Mouse (Mus musculus): ENCODE measurements around the gene Armc9. TPM values are rescaled to one million over a fixed set of nuclear protein-coding genes. Genes with fewer than 3 reads are reported as not detected.

The Armc9 gene
- total and polyA plus RNA-seq, 2 experiments from 2014 or later, result 1.5 to 5.1 TPM

- Histone ChIP-seq H3K4me2 (ENCODE audit: low read depth, low read length) (no peak overlapping the region), H3K4me3 (ENCODE audit: low read depth, low read length) (no peak overlapping the region), H3K4me1 (ENCODE audit: control insufficient read depth, insufficient read depth) (no peaks in the 10 kb centered on the region), H3K27ac (ENCODE audit: low read depth) (no peak overlapping the region), H3K9me3 (replicated peaks; ENCODE audit: control insufficient read depth, low read length) (no peaks in the 10 kb centered on the region), H3K36me3 (replicated peaks; ENCODE audit: control insufficient read depth, insufficient read depth, low read length) (no peaks in the 10 kb centered on the region), H3K9ac (replicated peaks; ENCODE audit: low read depth, low read length) (no peak overlapping the region), H3K27me3 (ENCODE audit: control insufficient read depth, insufficient read depth, low read length) (no peaks in the 10 kb centered on the region)
- DNase-seq (ENCODE audit: low spot score) (no peak), ATAC-seq (ENCODE audit: insufficient read depth, low read depth) (no peak)
- TF ChIP-seq CTCF (IDR thresholded peaks at IDR 0.05; ENCODE audit: low read depth) (no peak), EP300 (IDR thresholded peaks at IDR 0.05; ENCODE audit: low read depth) (no peak)
- 72% methylated on average over 3 of the region's 3 CpGs for WGBS
Measured at GRCm38 (mm10) chr1:86312269-86312668, 157.7 kb downstream of the Armc9 start.

GRCm38 (mm10) chr1:86313096-86313771 is 158.7 kb downstream of the Armc9 start:
- Histone ChIP-seq H3K4me2 (ENCODE audit: low read depth, low read length) (no peak overlapping the region), H3K27ac (ENCODE audit: low read depth) (no peak overlapping the region), H3K9me3 (replicated peaks; ENCODE audit: control insufficient read depth, low read length) (no peaks in the 10 kb centered on the region), H3K4me1 (ENCODE audit: control insufficient read depth, insufficient read depth) (no peaks in the 10 kb centered on the region), H3K27me3 (ENCODE audit: control insufficient read depth, insufficient read depth, low read length) (no peaks in the 10 kb centered on the region), H3K4me3 (ENCODE audit: low read depth, low read length) (no peak overlapping the region), H3K9ac (replicated peaks; ENCODE audit: low read depth, low read length) (no peak overlapping the region), H3K36me3 (replicated peaks; ENCODE audit: control insufficient read depth, insufficient read depth, low read length) (no peaks in the 10 kb centered on the region)
- ATAC-seq (ENCODE audit: insufficient read depth, low read depth) (no peak), DNase-seq (ENCODE audit: low spot score) (no peak)
- no peak for TF ChIP-seq CTCF (IDR thresholded peaks at IDR 0.05; ENCODE audit: low read depth)
- no peak for TF ChIP-seq EP300 (IDR thresholded peaks at IDR 0.05; ENCODE audit: low read depth)
- WGBS, result 49% methylated on average over 16 of the region's 16 CpGs

- H3K4me1 ChIP-seq (ENCODE audit: control insufficient read depth, insufficient read depth), result no peaks in the 10 kb centered on the region
- H3K27ac ChIP-seq (ENCODE audit: low read depth), result no peak overlapping the region
- ATAC-seq (ENCODE audit: insufficient read depth, low read depth), result no peak
- H3K9ac ChIP-seq (replicated peaks; ENCODE audit: low read depth, low read length), result no peak overlapping the region
- H3K4me3 ChIP-seq (ENCODE audit: low read depth, low read length), result no peak overlapping the region
- DNase-seq (ENCODE audit: low spot score), result no peak
- no peak overlapping the region for H3K4me2 ChIP-seq (ENCODE audit: low read depth, low read length)
- no peaks in the 10 kb centered on the region for H3K9me3 ChIP-seq (replicated peaks; ENCODE audit: control insufficient read depth, low read length)
- H3K36me3 ChIP-seq (replicated peaks; ENCODE audit: control insufficient read depth, insufficient read depth, low read length), result no peaks in the 10 kb centered on the region
- TF ChIP-seq CTCF (IDR thresholded peaks at IDR 0.05; ENCODE audit: low read depth) (0 out of 2 replicates have a peak, but pooled peaks have one; percentile 17), EP300 (IDR thresholded peaks at IDR 0.05; ENCODE audit: low read depth) (no peak)
- 27% methylated on average over 15 of the region's 15 CpGs for WGBS
- H3K27me3 ChIP-seq (ENCODE audit: control insufficient read depth, insufficient read depth, low read length), result no peaks in the 10 kb centered on the region
Measured at GRCm38 (mm10) chr1:86313772-86314125, 159.2 kb downstream of the Armc9 start.

DNA sequence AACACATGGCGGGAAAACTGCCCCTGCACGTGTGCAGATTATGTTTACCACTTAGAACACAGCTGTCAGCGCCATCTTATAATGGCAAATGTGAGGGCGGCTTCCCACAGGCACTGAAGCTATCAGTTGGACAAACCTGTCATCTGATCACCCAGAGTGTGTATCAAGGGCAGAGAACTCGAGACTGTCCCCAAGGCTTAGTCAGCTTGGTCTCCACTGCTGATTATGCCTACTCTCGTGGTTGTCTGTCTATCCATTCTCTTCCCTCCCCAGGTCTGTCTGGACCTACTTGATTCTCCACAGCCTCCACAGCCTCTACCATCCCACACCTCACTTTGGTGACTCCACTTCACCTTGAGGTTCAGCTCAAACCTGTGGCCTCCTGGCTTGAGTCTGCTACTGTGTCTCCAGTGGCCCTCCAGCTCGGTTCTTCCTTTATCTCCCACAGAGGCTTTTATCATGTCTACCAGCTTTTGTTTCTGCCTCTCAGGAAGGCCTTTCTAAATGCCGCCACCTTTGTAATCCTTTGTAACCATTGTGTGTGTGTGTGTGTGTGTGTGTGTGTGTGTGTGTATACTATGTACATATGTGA is 166.3 kb downstream of the Armc9 start:
- ATAC-seq (ENCODE audit: insufficient read depth, low read depth), result no peak

More for the DNA sequence above, 166.3 kb downstream of the Armc9 start:
- no peak for DNase-seq (ENCODE audit: low spot score)
- 83% methylated on average over 6 of the region's 8 CpGs for WGBS
- TF ChIP-seq CTCF (IDR thresholded peaks at IDR 0.05; ENCODE audit: low read depth), result no peak
- TF ChIP-seq EP300 (IDR thresholded peaks at IDR 0.05; ENCODE audit: low read depth), result no peak
- Histone ChIP-seq H3K27me3 (ENCODE audit: control insufficient read depth, insufficient read depth, low read length) (no peaks in the 10 kb centered on the region), H3K4me1 (ENCODE audit: control insufficient read depth, insufficient read depth) (no peaks in the 10 kb centered on the region), H3K27ac (ENCODE audit: low read depth) (no peak overlapping the region), H3K9ac (replicated peaks; ENCODE audit: low read depth, low read length) (no peak overlapping the region), H3K4me2 (ENCODE audit: low read depth, low read length) (no peak overlapping the region), H3K9me3 (replicated peaks; ENCODE audit: control insufficient read depth, low read length) (no peaks in the 10 kb centered on the region), H3K36me3 (replicated peaks; ENCODE audit: control insufficient read depth, insufficient read depth, low read length) (no peaks in the 10 kb centered on the region), H3K4me3 (ENCODE audit: low read depth, low read length) (no peak overlapping the region)

Other genes starting within 250 kb of the Armc9 start
- gene 4933407L21Rik, start 226.3 kb upstream of the Armc9 start, total RNA-seq (2014; rRNA removed; ENCODE audit: low replicate concordance), result not detected in 2 replicates
- not detected in 2 replicates for gene 4933407L21Rik, start 226.3 kb upstream of the Armc9 start, polyA plus RNA-seq (2015; fragmentation: Nextera tagmentation; extraction: Ambion mirVana)
- 0.15 TPM in 1 of 2 replicates, not detected in the other for gene Gpr55, start 193.8 kb upstream of the Armc9 start, total RNA-seq (2014; rRNA removed; ENCODE audit: low replicate concordance)
- gene Gpr55, start 193.8 kb upstream of the Armc9 start, polyA plus RNA-seq (2015; fragmentation: Nextera tagmentation; extraction: Ambion mirVana), result 0.04 TPM in 1 of 2 replicates, not detected in the other
- not detected in 2 replicates for gene Spata3, start 138.0 kb upstream of the Armc9 start, total RNA-seq (2014; rRNA removed; ENCODE audit: low replicate concordance)
- not detected in 2 replicates for gene Spata3, start 138.0 kb upstream of the Armc9 start, polyA plus RNA-seq (2015; fragmentation: Nextera tagmentation; extraction: Ambion mirVana)
- not detected in 2 replicates for gene 2810459M11Rik, start 108.9 kb upstream of the Armc9 start, total RNA-seq (2014; rRNA removed; ENCODE audit: low replicate concordance)
- not detected in 2 replicates for gene 2810459M11Rik, start 108.9 kb upstream of the Armc9 start, polyA plus RNA-seq (2015; fragmentation: Nextera tagmentation; extraction: Ambion mirVana)
- gene Psmd1, start 90.4 kb upstream of the Armc9 start, total RNA-seq (2014; rRNA removed; ENCODE audit: low replicate concordance), result 58.3 and 101 TPM in 2 replicates
- gene Psmd1, start 90.4 kb upstream of the Armc9 start, polyA plus RNA-seq (2015; fragmentation: Nextera tagmentation; extraction: Ambion mirVana), result 110 and 116 TPM in 2 replicates
- not detected in 2 replicates for gene Htr2b, start 42.8 kb upstream of the Armc9 start, total RNA-seq (2014; rRNA removed; ENCODE audit: low replicate concordance)
- 0.11 and 0.25 TPM in 2 replicates for gene Htr2b, start 42.8 kb upstream of the Armc9 start, polyA plus RNA-seq (2015; fragmentation: Nextera tagmentation; extraction: Ambion mirVana)
- gene Gm21972, start 21.1 kb upstream of the Armc9 start, total RNA-seq (2014; rRNA removed; ENCODE audit: low replicate concordance), result not detected in 2 replicates
- gene Gm21972, start 21.1 kb upstream of the Armc9 start, polyA plus RNA-seq (2015; fragmentation: Nextera tagmentation; extraction: Ambion mirVana), result not detected in 2 replicates
- gene B3gnt7, start 148.1 kb downstream of the Armc9 start, total RNA-seq (2014; rRNA removed; ENCODE audit: low replicate concordance), result 0.69 and 1.4 TPM in 2 replicates
- gene B3gnt7, start 148.1 kb downstream of the Armc9 start, polyA plus RNA-seq (2015; fragmentation: Nextera tagmentation; extraction: Ambion mirVana), result 0.49 and 0.71 TPM in 2 replicates
- gene Ncl, start 204.6 kb downstream of the Armc9 start, total RNA-seq (2014; rRNA removed; ENCODE audit: low replicate concordance), result 11.2 and 31.7 TPM in 2 replicates
- gene Ncl, start 204.6 kb downstream of the Armc9 start, polyA plus RNA-seq (2015; fragmentation: Nextera tagmentation; extraction: Ambion mirVana), result 153 and 174 TPM in 2 replicates